Mouse (Mus musculus) adrenal gland, postnatal 36 days (tissue): ENCODE data around the gene Spata7. TPM values are rescaled to one million over a fixed set of nuclear protein-coding genes. Genes with fewer than 3 reads are reported as not detected.

ENCODE experiments used
- DNase-seq, 2 experiments: peaks; one replicate each; pipeline ENCODE4 v3.0.0; 2021; ENCODE audit warnings: mixed read lengths in 1 of 2
- total RNA-seq, 2 experiments: library from RNA; stranded (reverse); gene quantifications; 2 replicates each; pipeline ENCODE4 v1.2.3; 2021

Spata7 gene
- total RNA-seq, 2 experiments from 2014 or later: 8.4 to 9.8 TPM

GRCm38 (mm10) chr12:98673879-98674278, 45.9 kb downstream of the Spata7 start:
- DNase-seq: no peak

- peak; percentile 86 to 88 for DNase-seq
Measured at GRCm38 (mm10) chr12:98674627-98675143, 46.7 kb downstream of the Spata7 start.

GRCm38 (mm10) chr12:98676861-98677260, 48.9 kb downstream of the Spata7 start:
- DNase-seq: no peak

GRCm38 (mm10) chr12:98677336-98677735, 49.4 kb downstream of the Spata7 start:
- DNase-seq: no peak

- DNase-seq: no peak
Measured at GRCm38 (mm10) chr12:98679906-98680305, 51.9 kb downstream of the Spata7 start.

- DNase-seq: no peak
Measured at GRCm38 (mm10) chr12:98682196-98682595, 54.2 kb downstream of the Spata7 start.

- DNase-seq: no peak
Measured at GRCm38 (mm10) chr12:98683171-98683570, 55.2 kb downstream of the Spata7 start.

GRCm38 (mm10) chr12:98683574-98683973, 55.6 kb downstream of the Spata7 start:
- DNase-seq: no peak

GRCm38 (mm10) chr12:98690230-98690629, 62.3 kb downstream of the Spata7 start:
- DNase-seq: no peak

- DNase-seq: no peak
Measured at GRCm38 (mm10) chr12:98697202-98697601, 69.2 kb downstream of the Spata7 start.

GRCm38 (mm10) chr12:98701564-98701963, 73.6 kb downstream of the Spata7 start:
- no peak for DNase-seq

GRCm38 (mm10) chr12:98703554-98703953, 75.6 kb downstream of the Spata7 start:
- no peak for DNase-seq

GRCm38 (mm10) chr12:98703961-98704360, 76.0 kb downstream of the Spata7 start:
- DNase-seq: no peak

- no peak for DNase-seq
Measured at GRCm38 (mm10) chr12:98712819-98713218, 84.9 kb downstream of the Spata7 start.

- no peak for DNase-seq
Measured at GRCm38 (mm10) chr12:98713621-98714103, 85.7 kb downstream of the Spata7 start.

GRCm38 (mm10) chr12:98714757-98715156, 86.8 kb downstream of the Spata7 start:
- peak; percentile 46 to 60 for DNase-seq

- no peak for DNase-seq
Measured at GRCm38 (mm10) chr12:98716142-98716541, 88.2 kb downstream of the Spata7 start.

Other genes with a start within 250 kb of the Spata7 start
- under 1 TPM; 0.03 to 0.10 TPM for gene Kcnk10, start 49.8 kb upstream of the Spata7 start, total RNA-seq
- gene Ptpn21, start 109.2 kb downstream of the Spata7 start, total RNA-seq: 10 to 100 TPM; 20.2 to 23.6 TPM
- gene Zc3h14, start 118.8 kb downstream of the Spata7 start, total RNA-seq: 10 to 100 TPM; 84.9 to 86.1 TPM